Mouse (Mus musculus) erythroblast, embryonic 14.5 days (primary cell): Measurements from ENCODE around the gene Htr1f.

ENCODE experiments used
- GATA1 ChIP-seq: IDR thresholded peaks from 2 replicates; pipeline ENCODE4 v1.6.1; 2012; ENCODE audit warnings: low read length, inconsistent platforms, mixed read lengths
- TAL1 ChIP-seq: IDR thresholded peaks from 3 replicates; pipeline ENCODE4 v1.6.1; 2012; ENCODE audit warnings: low read length, inconsistent platforms, mixed read lengths

- TF ChIP-seq GATA1 (no peak), TAL1 (no peak)
Observed at GRCm38 (mm10) chr16:65015241-65015640, 90.4 kb downstream of the Htr1f start.
